Mouse (Mus musculus) NIH3T3 (cell line): ENCODE data around the gene Samd4.
A peak's percentile ranks its signal among the peaks of the same experiment; 100 is the strongest.

Experiments
- DNase-seq: peaks from one replicate; pipeline ENCODE4 v3.0.0-alpha.2; 2012; ENCODE audit warnings: low read depth

The Samd4 gene

GRCm38 (mm10) chr14:46908858-46909257 is 26.2 kb downstream of the Samd4 start:
- DNase-seq, result no peak

- DNase-seq, result no peak
These were observed 29.8 kb downstream of the Samd4 start for GRCm38 (mm10) chr14:46912496-46912895.

GRCm38 (mm10) chr14:46914356-46914755 is 31.7 kb downstream of the Samd4 start:
- DNase-seq, result peak; percentile 60

GRCm38 (mm10) chr14:46915555-46915954 is 32.9 kb downstream of the Samd4 start:
- DNase-seq, result no peak

GRCm38 (mm10) chr14:46916581-46916980 is 33.9 kb downstream of the Samd4 start:
- DNase-seq, result no peak

GRCm38 (mm10) chr14:46917136-46917535 is 34.5 kb downstream of the Samd4 start:
- DNase-seq, result no peak

GRCm38 (mm10) chr14:46917581-46917980 is 34.9 kb downstream of the Samd4 start:
- DNase-seq, result peak; percentile 19

GRCm38 (mm10) chr14:46920496-46920895 is 37.8 kb downstream of the Samd4 start:
- DNase-seq, result no peak

- DNase-seq, result peak; percentile 59
These were observed 38.7 kb downstream of the Samd4 start for GRCm38 (mm10) chr14:46921178-46921975.

GRCm38 (mm10) chr14:46923931-46924330 is 41.3 kb downstream of the Samd4 start:
- peak; percentile 66 for DNase-seq

GRCm38 (mm10) chr14:46924422-46924821 is 41.8 kb downstream of the Samd4 start:
- peak; percentile 85 for DNase-seq

- no peak for DNase-seq
These were observed 45.9 kb downstream of the Samd4 start for GRCm38 (mm10) chr14:46928556-46928955.

- DNase-seq, result no peak
These were observed 49.5 kb downstream of the Samd4 start for GRCm38 (mm10) chr14:46932121-46932520.

GRCm38 (mm10) chr14:46932708-46933107 is 50.1 kb downstream of the Samd4 start:
- no peak for DNase-seq

GRCm38 (mm10) chr14:46941077-46941476 is 58.4 kb downstream of the Samd4 start:
- no peak for DNase-seq

GRCm38 (mm10) chr14:46941896-46942812 is 59.5 kb downstream of the Samd4 start:
- peak; percentile 62 for DNase-seq

- DNase-seq, result no peak
These were observed 61.8 kb downstream of the Samd4 start for GRCm38 (mm10) chr14:46944411-46944810.

GRCm38 (mm10) chr14:46945903-46946490 is 63.3 kb downstream of the Samd4 start:
- DNase-seq, result no peak

GRCm38 (mm10) chr14:46947644-46948043 is 65.0 kb downstream of the Samd4 start:
- DNase-seq, result no peak

- DNase-seq, result no peak
These were observed 68.1 kb downstream of the Samd4 start for GRCm38 (mm10) chr14:46950527-46951384.

- DNase-seq, result no peak
These were observed 69.6 kb downstream of the Samd4 start for GRCm38 (mm10) chr14:46952264-46952663.

GRCm38 (mm10) chr14:46955109-46955508 is 72.5 kb downstream of the Samd4 start:
- DNase-seq, result no peak
